Mouse (Mus musculus) G1E (cell line): ENCODE measurements around the gene Cpne5. TPM values are rescaled to one million over a fixed set of nuclear protein-coding genes. Genes with fewer than 3 reads are reported as not detected.

ENCODE experiments used
- ATAC-seq: 2 replicates; pipeline ENCODE4 v1.8.0; 2016; ENCODE audit warnings: mild to moderate bottlenecking; ENCODE audit not compliant: insufficient number of reproducible peaks, poor library complexity, low FRiP score, severe bottlenecking; ENCODE audit errors: extremely low read depth
- DNase-seq: peaks from one replicate; pipeline ENCODE4 v3.0.0; 2012; ENCODE audit warnings: low spot score
- H3K27me3 ChIP-seq: 2 replicates; pipeline ENCODE4 v1.6.1; 2012; ENCODE audit warnings: mild to moderate bottlenecking, low read length, inconsistent platforms; ENCODE audit not compliant: insufficient read depth
- H3K36me3 ChIP-seq: replicated peaks from 2 replicates; pipeline ENCODE3; 2012; ENCODE audit warnings: mild to moderate bottlenecking, inconsistent platforms
- H3K4me1 ChIP-seq: 2 replicates; pipeline ENCODE4 v1.6.1; 2012; ENCODE audit warnings: low read depth, low read length, inconsistent platforms, mixed read lengths; ENCODE audit not compliant: insufficient read depth
- H3K4me3 ChIP-seq: 2 replicates; pipeline ENCODE4 v1.5.1; 2012; ENCODE audit warnings: low read depth, mild to moderate bottlenecking, inconsistent platforms, low read length, moderate library complexity, mixed read lengths
- H3K9me3 ChIP-seq: replicated peaks from 2 replicates; pipeline ENCODE4 v1.6.1; 2012; ENCODE audit warnings: inconsistent platforms
- CTCF ChIP-seq: IDR thresholded peaks from 2 replicates; pipeline ENCODE4 v1.5.1; 2012; ENCODE audit warnings: low read depth, low read length, inconsistent platforms, mixed read lengths
- GATA1 ChIP-seq: IDR thresholded peaks from 2 replicates; pipeline ENCODE4 v1.6.1; 2012; ENCODE audit warnings: borderline replicate concordance, low read length, inconsistent platforms, mixed read lengths
- GATA2 ChIP-seq: IDR thresholded peaks from 2 replicates; pipeline ENCODE4 v1.6.1; 2012; ENCODE audit warnings: low read depth, low read length, inconsistent platforms, borderline replicate concordance
- POLR2AphosphoS5 ChIP-seq: IDR thresholded peaks from 2 replicates; pipeline ENCODE4 v1.6.1; 2012; ENCODE audit warnings: low read depth, low read length, inconsistent platforms; ENCODE audit not compliant: insufficient replicate concordance
- TAL1 ChIP-seq: conservative IDR thresholded peaks from 2 replicates; pipeline ENCODE4 v1.6.1; 2012; ENCODE audit warnings: low read depth, low read length, inconsistent platforms, mixed read lengths
- polyA plus RNA-seq: library from polyadenylated mRNA; stranded (reverse); fragments of >175 nt; gene quantifications from 2 replicates; pipeline ENCODE4 v1.2.3, GENCODE M21; 2012
- total RNA-seq, 2 experiments: library from RNA; stranded (forward) in 1 of 2; stranded (reverse) in 1 of 2; fragments of 200-1000 nt in 1 of 2; fragments of >200 nt in 1 of 2; fragmentation: Nextera tagmentation in 1 of 2; gene quantifications; 2 replicates each; pipeline ENCODE4 v1.2.3; 2014 to 2017

Cpne5 gene
- total and polyA plus RNA-seq, 3 experiments = 0.71 to 21.0 (median 2.1) TPM

DNA sequence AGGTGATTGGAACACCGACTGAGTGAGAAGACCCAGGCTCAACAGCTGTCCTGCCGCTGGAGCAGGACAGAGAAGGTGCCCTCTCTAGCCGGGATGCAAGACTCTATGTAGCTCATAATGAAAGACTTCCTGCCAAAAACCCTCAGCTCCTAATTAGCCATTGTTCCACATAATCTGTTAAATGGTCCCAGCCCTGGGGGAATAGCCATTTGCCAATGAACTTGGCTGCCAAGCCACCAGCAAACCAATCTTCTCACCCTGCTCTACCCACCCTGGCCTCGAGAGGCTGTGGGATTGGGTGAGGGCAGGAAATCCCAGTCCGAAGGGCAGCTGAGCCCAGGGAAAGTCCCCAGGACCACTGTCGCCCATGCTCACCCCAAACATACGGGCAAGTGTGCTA is 21.9 kb downstream of the Cpne5 start:
- H3K36me3 ChIP-seq = no peaks in the 10 kb centered on the region
- no peak overlapping the region for H3K4me3 ChIP-seq
- TF ChIP-seq GATA1 (no peak), CTCF (no peak), POLR2AphosphoS5 (no peak), TAL1 (no peak), GATA2 (no peak)
- no peaks in the 10 kb centered on the region for H3K4me1 ChIP-seq
- ATAC-seq = no peak
- H3K9me3 ChIP-seq = no peaks in the 10 kb centered on the region; the same call in 1 of the 2 replicates
- no peak for DNase-seq
- peaks cover 73% of the 10 kb centered on the region for H3K27me3 ChIP-seq

- TF ChIP-seq TAL1 (no peak), GATA2 (no peak)
- Histone ChIP-seq H3K4me3 (no peak overlapping the region), H3K27me3 (peaks cover 71% of the 10 kb centered on the region), H3K36me3 (no peaks in the 10 kb centered on the region), H3K4me1 (no peaks in the 10 kb centered on the region), H3K9me3 (no peaks in the 10 kb centered on the region; the same call in 1 of the 2 replicates)
- ATAC-seq = no peak
- DNase-seq = no peak
Measured at GRCm38 (mm10) chr17:29214655-29215054, 23.3 kb downstream of the Cpne5 start.

DNA sequence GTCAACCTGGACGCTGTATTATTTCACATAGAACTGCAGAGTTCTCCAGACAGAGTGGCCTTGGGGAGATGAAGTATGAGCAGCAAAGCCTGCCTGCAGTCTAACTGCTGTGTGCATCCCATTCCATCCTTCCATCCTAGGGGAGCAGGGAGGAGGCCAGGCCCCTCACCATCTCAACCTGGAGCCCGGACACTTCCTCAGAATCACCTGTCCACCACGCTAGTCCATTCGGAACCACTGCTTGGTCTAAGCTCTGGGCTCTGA is 23.8 kb downstream of the Cpne5 start:
- no peak for TF ChIP-seq CTCF
- TF ChIP-seq TAL1 = no peak
- no peak for TF ChIP-seq POLR2AphosphoS5
- TF ChIP-seq GATA2 = no peak
- TF ChIP-seq GATA1 = no peak
- Histone ChIP-seq H3K4me3 (no peak overlapping the region), H3K27me3 (peaks cover 71% of the 10 kb centered on the region), H3K4me1 (no peaks in the 10 kb centered on the region), H3K9me3 (no peaks in the 10 kb centered on the region; the same call in 1 of the 2 replicates), H3K36me3 (no peaks in the 10 kb centered on the region)
- ATAC-seq (no peak), DNase-seq (no peak)

DNA sequence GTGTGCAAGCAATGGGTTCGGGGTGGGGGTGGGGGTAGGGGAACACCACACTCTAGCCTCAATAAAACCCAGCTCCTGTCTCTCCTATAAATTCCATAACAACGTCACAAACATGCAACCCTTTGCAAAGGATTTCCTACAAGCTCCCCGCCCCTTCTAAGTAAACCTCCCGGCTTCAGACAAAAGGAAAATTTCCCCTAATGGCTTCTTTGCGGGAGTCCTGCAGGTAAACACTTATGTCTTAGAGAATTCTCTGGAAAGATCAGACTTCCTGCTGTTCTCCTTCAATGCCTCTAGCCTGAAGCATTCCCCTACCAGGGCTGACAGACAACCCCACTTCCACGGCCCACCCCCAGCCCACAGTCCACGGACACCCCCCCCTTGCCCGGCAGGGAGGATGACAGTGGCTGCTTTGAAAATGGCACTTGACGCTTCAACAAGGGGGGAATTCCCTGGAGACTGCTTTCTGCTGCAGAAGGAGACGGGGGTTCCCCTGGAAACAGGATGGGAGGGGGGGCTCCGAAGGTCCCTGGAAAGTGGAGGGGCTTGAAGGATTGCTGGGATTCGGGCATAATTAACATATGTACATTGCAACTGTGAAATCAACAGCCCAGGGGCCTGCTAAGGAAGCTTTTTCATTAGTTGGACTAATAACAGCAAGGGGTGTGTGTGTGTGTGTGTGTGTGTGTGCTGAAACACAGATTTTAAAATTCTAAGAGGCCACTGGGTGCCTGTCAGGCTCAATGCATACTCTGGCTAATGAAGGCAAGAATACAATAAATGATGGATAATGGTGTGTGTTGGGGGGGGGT is 24.4 kb downstream of the Cpne5 start:
- no peaks in the 10 kb centered on the region for H3K36me3 ChIP-seq
- H3K9me3 ChIP-seq = no peaks in the 10 kb centered on the region; the same call in 1 of the 2 replicates
- ATAC-seq = no peak
- peaks cover 68% of the 10 kb centered on the region for H3K27me3 ChIP-seq
- no peak overlapping the region for H3K4me3 ChIP-seq
- DNase-seq = no peak
- no peaks in the 10 kb centered on the region for H3K4me1 ChIP-seq
- TF ChIP-seq POLR2AphosphoS5 (no peak), CTCF (no peak), GATA1 (no peak), GATA2 (no peak), TAL1 (no peak)

DNA sequence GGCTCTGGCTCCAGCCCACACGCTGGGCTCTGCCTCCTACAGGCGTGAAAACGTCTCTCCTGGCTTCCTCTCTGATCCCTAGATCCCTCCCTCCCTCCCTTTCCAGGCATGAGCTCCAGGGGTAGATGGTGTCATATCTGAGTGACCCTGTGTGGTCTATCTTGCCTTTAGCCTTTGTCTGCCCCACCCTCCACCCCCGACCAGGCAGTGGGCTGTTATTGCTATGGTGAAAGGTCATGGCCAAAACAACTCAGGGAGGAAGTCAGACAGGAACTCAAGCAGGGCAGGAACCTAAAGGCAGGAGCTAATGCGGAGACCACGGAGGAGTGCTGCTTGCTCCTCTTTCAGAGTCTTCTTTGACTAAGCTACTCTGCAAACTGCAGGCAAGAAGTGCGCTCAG is 26.1 kb downstream of the Cpne5 start:
- TF ChIP-seq GATA1 = no peak
- TF ChIP-seq GATA2 = no peak
- no peak for TF ChIP-seq TAL1
- TF ChIP-seq POLR2AphosphoS5 = no peak
- TF ChIP-seq CTCF = no peak
- no peak for ATAC-seq
- DNase-seq = no peak
- H3K36me3 ChIP-seq = no peaks in the 10 kb centered on the region
- no peaks in the 10 kb centered on the region; the same call in 1 of the 2 replicates for H3K9me3 ChIP-seq
- H3K4me3 ChIP-seq = no peak overlapping the region
- H3K4me1 ChIP-seq = no peaks in the 10 kb centered on the region
- peaks cover 61% of the 10 kb centered on the region for H3K27me3 ChIP-seq

DNA sequence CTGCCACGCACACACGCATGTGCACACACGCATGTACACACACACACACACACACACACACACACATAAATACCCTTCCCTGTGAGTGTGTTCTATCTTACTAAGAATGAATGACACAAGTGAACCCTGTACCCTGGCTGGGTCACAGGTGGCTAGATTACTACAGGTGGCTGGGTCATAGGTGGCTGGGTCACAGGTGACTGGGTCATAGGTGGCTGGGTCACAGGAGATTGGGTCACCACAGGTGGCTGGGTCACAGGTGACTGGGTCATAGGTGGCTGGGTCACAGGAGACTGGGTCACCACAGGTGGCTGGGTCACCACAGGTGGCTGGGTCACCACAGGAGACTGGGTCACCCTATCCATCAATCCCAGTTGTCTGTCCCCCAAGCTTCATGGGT is 27.9 kb downstream of the Cpne5 start:
- ATAC-seq = no peak
- H3K36me3 ChIP-seq = no peaks in the 10 kb centered on the region
- H3K4me1 ChIP-seq = no peaks in the 10 kb centered on the region
- peaks cover 53% of the 10 kb centered on the region for H3K27me3 ChIP-seq
- TF ChIP-seq POLR2AphosphoS5 (no peak), GATA2 (no peak), TAL1 (no peak), CTCF (no peak), GATA1 (no peak)
- no peaks in the 10 kb centered on the region; the same call in 1 of the 2 replicates for H3K9me3 ChIP-seq
- no peak overlapping the region for H3K4me3 ChIP-seq
- no peak for DNase-seq

- no peaks in the 10 kb centered on the region for H3K4me1 ChIP-seq
- TF ChIP-seq CTCF = no peak
- TF ChIP-seq GATA1 = no peak
- no peak for TF ChIP-seq POLR2AphosphoS5
- TF ChIP-seq TAL1 = no peak
- TF ChIP-seq GATA2 = no peak
- no peaks in the 10 kb centered on the region for H3K9me3 ChIP-seq
- H3K4me3 ChIP-seq = no peak overlapping the region
- no peaks in the 10 kb centered on the region for H3K36me3 ChIP-seq
- DNase-seq (no peak), ATAC-seq (no peak)
- H3K27me3 ChIP-seq = peaks cover 53% of the 10 kb centered on the region
Measured at GRCm38 (mm10) chr17:29206052-29206451, 31.9 kb downstream of the Cpne5 start.
